Mouse (Mus musculus): ENCODE measurements around the gene Olfr282. TPM values are rescaled to one million over a fixed set of nuclear protein-coding genes. Genes with fewer than 3 reads are reported as not detected.

The Olfr282 gene
- polyA plus RNA-seq, 1 experiment from 2014 or later, result not detected

GRCm38 (mm10) chr15:98444561-98444960, 13.5 kb downstream of the Olfr282 start:
- Histone ChIP-seq H3K4me2 (no peak overlapping the region), H3K9ac (ENCODE audit: low read depth, low read length) (no peak overlapping the region), H3K9me3 (ENCODE audit: control insufficient read depth, low read length) (no peaks in the 10 kb centered on the region), H3K27me3 (replicated peaks; ENCODE audit: control insufficient read depth, insufficient read depth, low read length) (no peaks in the 10 kb centered on the region), H3K27ac (ENCODE audit: low read depth, low read length) (no peak overlapping the region), H3K4me1 (replicated peaks; ENCODE audit: control insufficient read depth, insufficient read depth, low read length) (no peaks in the 10 kb centered on the region), H3K4me3 (ENCODE audit: low read depth, low read length) (no peak overlapping the region), H3K36me3 (ENCODE audit: control insufficient read depth, insufficient read depth, low read length) (no peaks in the 10 kb centered on the region)
- DNase-seq (ENCODE audit: low spot score) (no peak), ATAC-seq (replicated peaks; ENCODE audit: low FRiP score) (no peak)
- WGBS, result 66% methylated on average over 3 of the region's 3 CpGs

- Histone ChIP-seq H3K9me3 (ENCODE audit: control insufficient read depth, low read length) (no peaks in the 10 kb centered on the region), H3K4me1 (replicated peaks; ENCODE audit: control insufficient read depth, insufficient read depth, low read length) (no peaks in the 10 kb centered on the region), H3K27ac (ENCODE audit: low read depth, low read length) (no peak overlapping the region), H3K9ac (ENCODE audit: low read depth, low read length) (no peak overlapping the region), H3K27me3 (replicated peaks; ENCODE audit: control insufficient read depth, insufficient read depth, low read length) (no peaks in the 10 kb centered on the region), H3K4me3 (ENCODE audit: low read depth, low read length) (no peak overlapping the region), H3K36me3 (ENCODE audit: control insufficient read depth, insufficient read depth, low read length) (no peaks in the 10 kb centered on the region), H3K4me2 (no peak overlapping the region)
- no peak for ATAC-seq (replicated peaks; ENCODE audit: low FRiP score)
- DNase-seq (ENCODE audit: low spot score), result no peak
- WGBS, result 59% methylated on average over 4 of the region's 4 CpGs
Observed at GRCm38 (mm10) chr15:98448521-98448920, 17.5 kb downstream of the Olfr282 start.

- no peak for ATAC-seq (replicated peaks; ENCODE audit: low FRiP score)
- H3K9ac ChIP-seq (ENCODE audit: low read depth, low read length), result no peak within 1 kb of the TSS
- 85% methylated on average over 7 of the region's 7 CpGs for WGBS
- no peaks in the 10 kb centered on the region for H3K27me3 ChIP-seq (replicated peaks; ENCODE audit: control insufficient read depth, insufficient read depth, low read length)
- no peak within 1 kb of the TSS for H3K27ac ChIP-seq (ENCODE audit: low read depth, low read length)
- H3K4me3 ChIP-seq (ENCODE audit: low read depth, low read length), result no peak within 1 kb of the TSS
- H3K4me1 ChIP-seq (replicated peaks; ENCODE audit: control insufficient read depth, insufficient read depth, low read length), result no peaks in the 10 kb centered on the region
- no peaks in the 10 kb centered on the region for H3K9me3 ChIP-seq (ENCODE audit: control insufficient read depth, low read length)
- no peak within 1 kb of the TSS for H3K4me2 ChIP-seq
- no peak for DNase-seq (ENCODE audit: low spot score)
- H3K36me3 ChIP-seq (ENCODE audit: control insufficient read depth, insufficient read depth, low read length), result no peaks in the 10 kb centered on the region
Observed at GRCm38 (mm10) chr15:98452288-98452687, 21.3 kb downstream of the Olfr282 start, which contains the start of gene Olfr281. Gene Olfr281 (plus strand): TSS chr15:98452588.

GRCm38 (mm10) chr15:98469596-98469995, 38.6 kb downstream of the Olfr282 start, which contains the start of gene OR5BS1P:
Gene OR5BS1P (plus strand): TSS chr15:98469896.
- Histone ChIP-seq H3K9ac (ENCODE audit: low read depth, low read length) (no peak within 1 kb of the TSS), H3K27me3 (replicated peaks; ENCODE audit: control insufficient read depth, insufficient read depth, low read length) (0 out of 2 replicates have a peak, but pooled peaks cover 2% of the 10 kb centered on the region), H3K4me3 (ENCODE audit: low read depth, low read length) (no peak within 1 kb of the TSS), H3K9me3 (ENCODE audit: control insufficient read depth, low read length) (no peaks in the 10 kb centered on the region), H3K36me3 (ENCODE audit: control insufficient read depth, insufficient read depth, low read length) (no peaks in the 10 kb centered on the region), H3K4me2 (no peak within 1 kb of the TSS), H3K4me1 (replicated peaks; ENCODE audit: control insufficient read depth, insufficient read depth, low read length) (no peaks in the 10 kb centered on the region), H3K27ac (ENCODE audit: low read depth, low read length) (no peak within 1 kb of the TSS)
- DNase-seq (ENCODE audit: low spot score) (no peak), ATAC-seq (replicated peaks; ENCODE audit: low FRiP score) (no peak)
- 82% methylated on average over 4 of the region's 4 CpGs for WGBS

GRCm38 (mm10) chr15:98471539-98471938, 40.5 kb downstream of the Olfr282 start:
- Histone ChIP-seq H3K27me3 (replicated peaks; ENCODE audit: control insufficient read depth, insufficient read depth, low read length) (0 out of 2 replicates have a peak, but pooled peaks cover 5% of the 10 kb centered on the region), H3K9me3 (ENCODE audit: control insufficient read depth, low read length) (no peaks in the 10 kb centered on the region), H3K27ac (ENCODE audit: low read depth, low read length) (no peak overlapping the region), H3K36me3 (ENCODE audit: control insufficient read depth, insufficient read depth, low read length) (no peaks in the 10 kb centered on the region), H3K4me3 (ENCODE audit: low read depth, low read length) (no peak overlapping the region), H3K4me2 (no peak overlapping the region), H3K4me1 (replicated peaks; ENCODE audit: control insufficient read depth, insufficient read depth, low read length) (no peaks in the 10 kb centered on the region), H3K9ac (ENCODE audit: low read depth, low read length) (no peak overlapping the region)
- 86% methylated on average over 13 of the region's 13 CpGs for WGBS
- no peak for ATAC-seq (replicated peaks; ENCODE audit: low FRiP score)
- DNase-seq (ENCODE audit: low spot score), result no peak

GRCm38 (mm10) chr15:98474958-98475357, 43.9 kb downstream of the Olfr282 start:
- H3K4me2 ChIP-seq, result no peak overlapping the region
- ATAC-seq (replicated peaks; ENCODE audit: low FRiP score) (no peak), DNase-seq (ENCODE audit: low spot score) (no peak)
- H3K9me3 ChIP-seq (ENCODE audit: control insufficient read depth, low read length), result no peaks in the 10 kb centered on the region
- no peaks in the 10 kb centered on the region for H3K4me1 ChIP-seq (replicated peaks; ENCODE audit: control insufficient read depth, insufficient read depth, low read length)
- H3K27me3 ChIP-seq (replicated peaks; ENCODE audit: control insufficient read depth, insufficient read depth, low read length), result 0 out of 2 replicates have a peak, but pooled peaks cover 5% of the 10 kb centered on the region
- no peaks in the 10 kb centered on the region for H3K36me3 ChIP-seq (ENCODE audit: control insufficient read depth, insufficient read depth, low read length)
- 73% methylated on average over 10 of the region's 10 CpGs for WGBS
- no peak overlapping the region for H3K4me3 ChIP-seq (ENCODE audit: low read depth, low read length)
- no peak overlapping the region for H3K9ac ChIP-seq (ENCODE audit: low read depth, low read length)
- H3K27ac ChIP-seq (ENCODE audit: low read depth, low read length), result no peak overlapping the region

- no peak for DNase-seq (ENCODE audit: low spot score)
- H3K9ac ChIP-seq (ENCODE audit: low read depth, low read length), result no peak overlapping the region
- WGBS, result 49% methylated on average over 10 of the region's 10 CpGs
- H3K9me3 ChIP-seq (ENCODE audit: control insufficient read depth, low read length), result no peaks in the 10 kb centered on the region
- H3K4me2 ChIP-seq, result no peak overlapping the region
- H3K36me3 ChIP-seq (ENCODE audit: control insufficient read depth, insufficient read depth, low read length), result no peaks in the 10 kb centered on the region
- H3K27me3 ChIP-seq (replicated peaks; ENCODE audit: control insufficient read depth, insufficient read depth, low read length), result 0 out of 2 replicates have a peak, but pooled peaks cover 5% of the 10 kb centered on the region
- no peak overlapping the region for H3K27ac ChIP-seq (ENCODE audit: low read depth, low read length)
- no peaks in the 10 kb centered on the region for H3K4me1 ChIP-seq (replicated peaks; ENCODE audit: control insufficient read depth, insufficient read depth, low read length)
- no peak overlapping the region for H3K4me3 ChIP-seq (ENCODE audit: low read depth, low read length)
- no peak for ATAC-seq (replicated peaks; ENCODE audit: low FRiP score)
Observed at GRCm38 (mm10) chr15:98475382-98475781, 44.4 kb downstream of the Olfr282 start.

- 68% methylated on average over 5 of the region's 5 CpGs for WGBS
Observed at GRCm38 (mm10) chr15:98476281-98476680, 45.3 kb downstream of the Olfr282 start.

GRCm38 (mm10) chr15:98479568-98480102, 48.6 kb downstream of the Olfr282 start:
- WGBS, result 70% methylated on average over 7 of the region's 7 CpGs
- H3K9me3 ChIP-seq (ENCODE audit: control insufficient read depth, low read length), result no peaks in the 10 kb centered on the region

More at GRCm38 (mm10) chr15:98476281-98476680, 45.3 kb downstream of the Olfr282 start:
- no peak overlapping the region for H3K4me3 ChIP-seq (ENCODE audit: low read depth, low read length)
- H3K9me3 ChIP-seq (ENCODE audit: control insufficient read depth, low read length), result no peaks in the 10 kb centered on the region
- ATAC-seq (replicated peaks; ENCODE audit: low FRiP score), result no peak
- DNase-seq (ENCODE audit: low spot score), result no peak
- H3K36me3 ChIP-seq (ENCODE audit: control insufficient read depth, insufficient read depth, low read length), result no peaks in the 10 kb centered on the region
- no peaks in the 10 kb centered on the region for H3K4me1 ChIP-seq (replicated peaks; ENCODE audit: control insufficient read depth, insufficient read depth, low read length)
- H3K27me3 ChIP-seq (replicated peaks; ENCODE audit: control insufficient read depth, insufficient read depth, low read length), result 0 out of 2 replicates have a peak, but pooled peaks cover 5% of the 10 kb centered on the region
- no peak overlapping the region for H3K27ac ChIP-seq (ENCODE audit: low read depth, low read length)
- H3K4me2 ChIP-seq, result no peak overlapping the region
- H3K9ac ChIP-seq (ENCODE audit: low read depth, low read length), result no peak overlapping the region

More at GRCm38 (mm10) chr15:98479568-98480102, 48.6 kb downstream of the Olfr282 start:
- Histone ChIP-seq H3K36me3 (ENCODE audit: control insufficient read depth, insufficient read depth, low read length) (no peaks in the 10 kb centered on the region), H3K4me3 (ENCODE audit: low read depth, low read length) (no peak overlapping the region), H3K9ac (ENCODE audit: low read depth, low read length) (no peak overlapping the region), H3K4me2 (no peak overlapping the region), H3K27ac (ENCODE audit: low read depth, low read length) (no peak overlapping the region), H3K4me1 (replicated peaks; ENCODE audit: control insufficient read depth, insufficient read depth, low read length) (no peaks in the 10 kb centered on the region), H3K27me3 (replicated peaks; ENCODE audit: control insufficient read depth, insufficient read depth, low read length) (0 out of 2 replicates have a peak, but pooled peaks cover 3% of the 10 kb centered on the region)
- ATAC-seq (replicated peaks; ENCODE audit: low FRiP score) (no peak), DNase-seq (ENCODE audit: low spot score) (no peak)

All from liver, embryonic 11.5 days (tissue).